21 mouse cellular contexts compared by ENCODE assay signal in genomic region chr15:77763702-77764101, GRCm38 (mm10). TPM values are rescaled to one million over a fixed set of nuclear protein-coding genes. Genes with fewer than 3 reads are reported as not detected.
DNase-seq lines count a peak whose midpoint lies in the region; ATAC-seq and TF ChIP-seq lines count a peak whose summit lies in the region.
"Had no signal": no experiment of that assay in that cellular context is flagged by ENCODE, and none has a peak within 500 bp of the region (broad histone marks: within the 10 kb centered on the region; RNA-seq: fewer than 3 reads in every experiment).

No protein-coding gene starts in this region.

- no peak overlapping the region for H3K4me3 ChIP-seq in heart, embryonic 15.5 days
- no peak overlapping the region for H3K4me3 ChIP-seq in heart, embryonic 12.5 days
- H3K4me3 ChIP-seq in lung, embryonic 15.5 days: no peak overlapping the region
- H3K4me3 ChIP-seq in lung, adult 2 months (replicated peaks; ENCODE audit: extremely low read depth, low read depth, low read length): no peak overlapping the region
- no peak overlapping the region for H3K4me3 ChIP-seq in limb, embryonic 14.5 days (replicated peaks; ENCODE audit: low read length)
- H3K4me3 ChIP-seq in hindbrain, embryonic 12.5 days: no peak overlapping the region
- H3K4me3 ChIP-seq: forebrain, embryonic 10.5 days; hindbrain, embryonic 15.5 days; left cerebral cortex, adult 2 months; neural tube, embryonic 13.5 days had no signal

- H3K27ac ChIP-seq in heart, embryonic 15.5 days: peak overlapping the region; percentile 30
- H3K27ac ChIP-seq in heart, embryonic 12.5 days (ENCODE audit: poor library complexity, severe bottlenecking): no peak overlapping the region
- H3K27ac ChIP-seq in lung, embryonic 15.5 days: peak overlapping the region; percentile 74
- peak overlapping the region; percentile 52; the same call in 1 of the 2 replicates for H3K27ac ChIP-seq in limb, embryonic 14.5 days (replicated peaks; ENCODE audit: low read depth, low read length)
- H3K27ac ChIP-seq in hindbrain, embryonic 12.5 days: no peak overlapping the region
- H3K27ac ChIP-seq: forebrain, embryonic 10.5 days; hindbrain, embryonic 15.5 days; left cerebral cortex, adult 2 months; liver, embryonic 14.5 days; neural tube, embryonic 13.5 days had no signal

- 0 out of 2 replicates have a peak, but pooled peaks cover 6% of the 10 kb centered on the region for H3K4me1 ChIP-seq in heart, embryonic 15.5 days (replicated peaks)
- no peaks in the 10 kb centered on the region for H3K4me1 ChIP-seq in heart, embryonic 12.5 days (replicated peaks)
- 0 out of 2 replicates have a peak, but pooled peaks cover 5% of the 10 kb centered on the region for H3K4me1 ChIP-seq in lung, embryonic 15.5 days
- H3K4me1 ChIP-seq in lung, adult 2 months (ENCODE audit: control insufficient read depth, insufficient read depth, low read length): peaks cover 14% of the 10 kb centered on the region
- no peaks in the 10 kb centered on the region for H3K4me1 ChIP-seq in limb, embryonic 14.5 days (ENCODE audit: control insufficient read depth, insufficient read depth, low read length)
- no peaks in the 10 kb centered on the region for H3K4me1 ChIP-seq in hindbrain, embryonic 12.5 days
- H3K4me1 ChIP-seq: forebrain, embryonic 10.5 days; hindbrain, embryonic 15.5 days; neural tube, embryonic 13.5 days had no signal

- no peaks in the 10 kb centered on the region for H3K27me3 ChIP-seq in heart, embryonic 15.5 days
- H3K27me3 ChIP-seq in heart, embryonic 12.5 days (replicated peaks): no peaks in the 10 kb centered on the region
- no peaks in the 10 kb centered on the region for H3K27me3 ChIP-seq in lung, embryonic 15.5 days
- H3K27me3 ChIP-seq in limb, embryonic 14.5 days (ENCODE audit: control insufficient read depth, insufficient read depth, low read length): no peaks in the 10 kb centered on the region
- H3K27me3 ChIP-seq in hindbrain, embryonic 12.5 days: no peaks in the 10 kb centered on the region
- H3K27me3 ChIP-seq: hindbrain, embryonic 15.5 days; neural tube, embryonic 13.5 days had no signal

- no peak for DNase-seq in lung, adult 2 months
- DNase-seq in limb, embryonic 14.5 days (ENCODE audit: low spot score): no peak
- peak; percentile 45 for DNase-seq in testis, postnatal 14 days (ENCODE audit: low spot score)
- DNase-seq: cerebellum, postnatal 25 days; retina, postnatal 1 day had no signal

- H3K9ac ChIP-seq in heart, embryonic 15.5 days: no peak overlapping the region
- H3K9ac ChIP-seq in heart, embryonic 12.5 days: no peak overlapping the region
- no peak overlapping the region for H3K9ac ChIP-seq in lung, embryonic 15.5 days
- H3K9ac ChIP-seq in limb, embryonic 14.5 days (ENCODE audit: low read depth, low read length, severe bottlenecking): no peak overlapping the region
- H3K9ac ChIP-seq in hindbrain, embryonic 12.5 days: no peak overlapping the region
- H3K9ac ChIP-seq: hindbrain, embryonic 15.5 days; liver, embryonic 14.5 days; neural tube, embryonic 13.5 days had no signal

- TF ChIP-seq CTCF in lung, adult 2 months (IDR thresholded peaks at IDR 0.05; ENCODE audit: insufficient read depth, low read length): no peak

- TF ChIP-seq POLR2A in lung, adult 2 months (IDR thresholded peaks at IDR 0.05; ENCODE audit: borderline replicate concordance, extremely low read depth, low read depth, low read length): no peak
- TF ChIP-seq POLR2A in limb, embryonic 14.5 days (IDR thresholded peaks at IDR 0.05; ENCODE audit: borderline replicate concordance, extremely low read depth, insufficient read depth, insufficient read length): no peak

- peaks cover 96% of the 10 kb centered on the region for H3K36me3 ChIP-seq in heart, embryonic 15.5 days
- H3K36me3 ChIP-seq in heart, embryonic 12.5 days: peaks cover 98% of the 10 kb centered on the region
- H3K36me3 ChIP-seq in lung, embryonic 15.5 days: peaks cover 94% of the 10 kb centered on the region
- H3K36me3 ChIP-seq in limb, embryonic 14.5 days (ENCODE audit: control insufficient read depth, insufficient read depth, low read length): peaks cover 84% of the 10 kb centered on the region
- peaks cover 87% of the 10 kb centered on the region for H3K36me3 ChIP-seq in hindbrain, embryonic 12.5 days

- no peak overlapping the region for H3K4me2 ChIP-seq in heart, embryonic 15.5 days
- H3K4me2 ChIP-seq in heart, embryonic 12.5 days: no peak overlapping the region
- H3K4me2 ChIP-seq in lung, embryonic 15.5 days: no peak overlapping the region
- H3K4me2 ChIP-seq in limb, embryonic 14.5 days (replicated peaks; ENCODE audit: low read depth, low read length, severe bottlenecking): no peak overlapping the region
- H3K4me2 ChIP-seq in hindbrain, embryonic 12.5 days (replicated peaks): no peak overlapping the region
- H3K4me2 ChIP-seq: hindbrain, embryonic 15.5 days; neural tube, embryonic 13.5 days had no signal

- no peaks in the 10 kb centered on the region for H3K9me3 ChIP-seq in heart, embryonic 15.5 days (replicated peaks)
- no peaks in the 10 kb centered on the region for H3K9me3 ChIP-seq in heart, embryonic 12.5 days (replicated peaks)
- H3K9me3 ChIP-seq in lung, embryonic 15.5 days: no peaks in the 10 kb centered on the region
- H3K9me3 ChIP-seq in limb, embryonic 14.5 days (ENCODE audit: control insufficient read depth, low read length): no peaks in the 10 kb centered on the region
- no peaks in the 10 kb centered on the region for H3K9me3 ChIP-seq in hindbrain, embryonic 12.5 days (replicated peaks)
- H3K9me3 ChIP-seq: forebrain, embryonic 10.5 days; hindbrain, embryonic 15.5 days; neural tube, embryonic 13.5 days had no signal

- 79% methylated on average over 11 of the region's 11 CpGs for WGBS in heart, embryonic 15.5 days
- WGBS in heart, embryonic 12.5 days: 90% methylated on average over 11 of the region's 11 CpGs
- 63% methylated on average over 11 of the region's 11 CpGs for WGBS in lung, embryonic 15.5 days
- 44% methylated on average over 11 of the region's 11 CpGs for WGBS in lung, adult 2 months
- 81% methylated on average over 11 of the region's 11 CpGs for WGBS in limb, embryonic 14.5 days
- 95% methylated on average over 11 of the region's 11 CpGs for WGBS in hindbrain, embryonic 12.5 days

- no peak for ATAC-seq in heart, embryonic 15.5 days (replicated peaks; ENCODE audit: insufficient number of reproducible peaks, insufficient read depth, low FRiP score, low read depth)
- ATAC-seq in heart, embryonic 12.5 days (ENCODE audit: insufficient number of reproducible peaks, low FRiP score): no peak
- no peak for ATAC-seq in lung, embryonic 15.5 days (ENCODE audit: borderline replicate concordance, extremely low read depth, low FRiP score, low TSS enrichment)
- ATAC-seq in limb, embryonic 14.5 days (ENCODE audit: low FRiP score, low read depth): no peak
- ATAC-seq in erythroblast, adult 5-6 weeks (replicated peaks; ENCODE audit: low FRiP score, poor library complexity, severe bottlenecking): no peak
- ATAC-seq in hindbrain, embryonic 12.5 days (ENCODE audit: low FRiP score): no peak
- ATAC-seq: CD4-positive, CD25-positive, alpha-beta regulatory T cell, adult 4 months had no signal

RNA-seq across cellular contexts. Expression of gene Apol8, which starts 6.9 kb away (rescaled TPM):
- polyA plus RNA-seq in heart, embryonic 15.5 days (2015; fragmentation: Nextera tagmentation; extraction: Ambion mirVana): 0.24 TPM in 1 of 2 replicates, not detected in the other
- 0.65 and 0.74 TPM in 2 replicates for polyA plus RNA-seq in heart, embryonic 12.5 days (2016; fragmentation: Nextera tagmentation; extraction: Ambion mirVana)
- 0.23 TPM in 1 of 2 replicates, not detected in the other for polyA plus RNA-seq in lung, embryonic 15.5 days (2015; fragmentation: Nextera tagmentation; extraction: Ambion mirVana)
- 0.05 TPM in 1 of 2 replicates, not detected in the other for polyA plus RNA-seq in lung, adult 2 months (2012; rRNA removed)
- 0.14 and 0.19 TPM in 2 replicates for polyA plus RNA-seq in limb, embryonic 14.5 days (2012; rRNA removed)
- polyA plus RNA-seq in limb, embryonic 14.5 days (2014; fragmentation: Nextera tagmentation; extraction: Ambion mirVana): not detected in 2 replicates
- 44.6 and 58.5 TPM in 2 replicates for total RNA-seq in erythroblast, adult 5-6 weeks (2015; ENCODE audit: low replicate concordance)
- 77.3 and 107 TPM in 2 replicates for total RNA-seq in erythroblast, adult 5-6 weeks (2017; ENCODE audit: low replicate concordance)
- polyA plus RNA-seq in hindbrain, embryonic 12.5 days (2016; fragmentation: Nextera tagmentation; extraction: Ambion mirVana): 0.22 and 0.47 TPM in 2 replicates
- total RNA-seq: heart, adult 18-20 months; midbrain, postnatal 0 days had no signal
- polyA plus RNA-seq: CD4-positive, CD25-positive, alpha-beta regulatory T cell, adult 4 months; large intestine, adult 2 months; neural tube, embryonic 13.5 days had no signal

RNA-seq across cellular contexts. Expression of gene Apol9b, which starts 34.9 kb away (rescaled TPM):
- polyA plus RNA-seq in heart, embryonic 15.5 days (2015; fragmentation: Nextera tagmentation; extraction: Ambion mirVana): 0.13 and 0.26 TPM in 2 replicates
- 0.20 and 0.22 TPM in 2 replicates for polyA plus RNA-seq in heart, embryonic 12.5 days (2016; fragmentation: Nextera tagmentation; extraction: Ambion mirVana)
- polyA plus RNA-seq in lung, embryonic 15.5 days (2015; fragmentation: Nextera tagmentation; extraction: Ambion mirVana): not detected in 2 replicates
- 1.7 and 2.1 TPM in 2 replicates for polyA plus RNA-seq in lung, adult 2 months (2012; rRNA removed)
- 0.09 and 0.22 TPM in 2 replicates for polyA plus RNA-seq in limb, embryonic 14.5 days (2012; rRNA removed)
- 0.12 TPM in 1 of 2 replicates, not detected in the other for polyA plus RNA-seq in limb, embryonic 14.5 days (2014; fragmentation: Nextera tagmentation; extraction: Ambion mirVana)
- total RNA-seq in erythroblast, adult 5-6 weeks (2015; ENCODE audit: low replicate concordance): not detected in 2 replicates
- not detected in 2 replicates for total RNA-seq in erythroblast, adult 5-6 weeks (2017; ENCODE audit: low replicate concordance)
- not detected in 2 replicates for polyA plus RNA-seq in hindbrain, embryonic 12.5 days (2016; fragmentation: Nextera tagmentation; extraction: Ambion mirVana)
- total RNA-seq: left cerebral cortex, adult 2 months; megakaryocyte, adult 5-6 weeks had no signal
- polyA plus RNA-seq: embryonic facial prominence, embryonic 11.5 days; forebrain, embryonic 10.5 days; hindbrain, embryonic 15.5 days; midbrain, postnatal 0 days had no signal

Comparison
In these comparisons a context has a peak if more than half of its experiments do, and no peak if none do; other contexts are left out.
1. H3K27ac ChIP-seq: peak in heart, embryonic 15.5 days (single experiment), lung, embryonic 15.5 days (single experiment) and limb, embryonic 14.5 days (single experiment); none in heart, embryonic 12.5 days (single experiment) and hindbrain, embryonic 12.5 days (single experiment).